ENCODE assay signal across 20 mouse cellular contexts in the genomic region with DNA sequence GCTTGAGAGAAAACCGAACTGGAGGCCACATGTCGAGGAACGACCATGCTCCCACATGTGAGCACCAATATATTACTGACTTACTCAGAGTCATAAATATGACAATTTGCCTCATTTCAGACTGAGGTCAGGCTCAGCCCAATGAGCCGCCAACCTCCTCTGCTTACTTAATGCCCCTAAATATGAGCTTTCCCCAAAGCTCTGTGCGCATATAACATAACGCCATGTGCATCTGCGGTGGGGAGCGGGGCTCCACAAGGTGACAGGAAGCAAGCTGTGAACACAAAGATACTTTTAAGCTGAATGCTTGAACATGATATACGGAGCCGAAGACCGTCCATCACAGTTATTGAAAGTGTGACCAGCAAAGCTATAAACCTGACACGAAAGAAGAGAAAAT.
DNase-seq lines count a peak whose midpoint lies in the region; TF ChIP-seq lines count a peak whose summit lies in the region.
"Had no signal": no experiment of that assay in that cellular context is flagged by ENCODE, and none has a peak within 500 bp of the region (broad histone marks: within the 10 kb centered on the region; RNA-seq: fewer than 3 reads in every experiment).

No protein-coding gene starts in this region.

- TF ChIP-seq CTCF in thymus, adult 2 months (IDR thresholded peaks at IDR 0.05; ENCODE audit: borderline replicate concordance, control insufficient read depth, extremely low read depth, insufficient read depth, low read length, poor library complexity) = no peak

- TF ChIP-seq POLR2A in thymus, adult 2 months (IDR thresholded peaks at IDR 0.05; ENCODE audit: control insufficient read depth, extremely low read depth, insufficient read depth, low read length, poor library complexity) = no peak

- peaks cover 18% of the 10 kb centered on the region for H3K4me1 ChIP-seq in thymus, adult 2 months (replicated peaks; ENCODE audit: control insufficient read depth, insufficient read depth, low read length)
- H3K4me1 ChIP-seq: forebrain, embryonic 12.5 days; heart, embryonic 13.5 days had no signal

- WGBS in thymus, adult 2 months = 42% methylated on average over 12 of the region's 12 CpGs

- peak; percentile 18 for DNase-seq in embryo, embryonic 11 days
- no peak for DNase-seq in embryo, embryonic 9.5 days (ENCODE audit: extremely low spot score)
- peak; percentile 35 for DNase-seq in forelimb bud, embryonic 11.5 days (ENCODE audit: low read depth, low spot score)
- peak; percentile 39 for DNase-seq in thymus, adult 2 months
- peak; percentile 57 for DNase-seq in thymus, postnatal 25 days
- no peak for DNase-seq in retina, embryonic 14.5 days (ENCODE audit: low spot score)
- no peak for DNase-seq in lung, postnatal 25 days (ENCODE audit: low spot score)
- no peak for DNase-seq in layer of hippocampus, postnatal 14 days (ENCODE audit: low spot score in 2 of 2)
- DNase-seq: adrenal gland, postnatal 10 days; B cell, adult 2 months; cerebellum, adult 11-12 months; cerebellum, adult 9-10 months; cerebellum, postnatal 36 days; gastrocnemius, postnatal 36 days; heart, adult 11 months; heart, postnatal 36 days had no signal

- H3K27me3 ChIP-seq in thymus, adult 2 months (ENCODE audit: control insufficient read depth, insufficient read depth, low read length) = no peaks in the 10 kb centered on the region
- H3K27me3 ChIP-seq: forebrain, embryonic 12.5 days; heart, embryonic 13.5 days had no signal

- no peaks in the 10 kb centered on the region for H3K36me3 ChIP-seq in thymus, adult 2 months (ENCODE audit: control insufficient read depth, insufficient read depth, low read length)
- H3K36me3 ChIP-seq: embryonic facial prominence, embryonic 13.5 days; forebrain, embryonic 12.5 days; G1E; heart, embryonic 13.5 days had no signal

- no peak overlapping the region for H3K4me3 ChIP-seq in thymus, adult 2 months (ENCODE audit: control insufficient read depth, insufficient read depth, low read length)
- H3K4me3 ChIP-seq: embryonic facial prominence, embryonic 13.5 days; forebrain, embryonic 12.5 days; heart, embryonic 13.5 days had no signal

- H3K27ac ChIP-seq in thymus, adult 2 months (ENCODE audit: control insufficient read depth, insufficient read depth, low read length) = peak overlapping the region; percentile 68
- H3K27ac ChIP-seq: embryonic facial prominence, embryonic 13.5 days; forebrain, embryonic 12.5 days; heart, embryonic 13.5 days had no signal

Comparison
In these comparisons a context has a peak if more than half of its experiments do, and no peak if none do; other contexts are left out.
1. DNase-seq: peak in embryo, embryonic 11 days (single experiment), forelimb bud, embryonic 11.5 days (single experiment), thymus, adult 2 months (single experiment) and thymus, postnatal 25 days (single experiment); none in embryo, embryonic 9.5 days (single experiment), retina, embryonic 14.5 days (single experiment), lung, postnatal 25 days (single experiment) and layer of hippocampus, postnatal 14 days (0 of 2).